Mouse (Mus musculus) MEL (cell line): ENCODE results near the gene Ripor1. TPM values are rescaled to one million over a fixed set of nuclear protein-coding genes. Genes with fewer than 3 reads are reported as not detected.

ENCODE experiments used
- DNase-seq: peaks from one replicate; pipeline ENCODE4 v3.0.0; 2011; ENCODE audit warnings: low read depth, low spot score
- H3K27ac ChIP-seq: 2 replicates; pipeline ENCODE4 v1.5.1; 2012; ENCODE audit warnings: low read depth, mild to moderate bottlenecking, control low read depth, low read length, moderate library complexity; ENCODE audit not compliant: control insufficient read depth
- H3K27me3 ChIP-seq, 2 experiments: fragments of 150-350 bp in 1 of 2; sonication (generic) in 1 of 2; 2 replicates each; pipeline ENCODE4 v1.6.1; 2012; ENCODE audit warnings: low read length in 2 of 2, mild to moderate bottlenecking in 2 of 2, improper control_type of control experiment in 1 of 2, moderate library complexity in 1 of 2; ENCODE audit not compliant: insufficient read depth in 2 of 2, control insufficient read depth in 1 of 2
- H3K36me3 ChIP-seq, 2 experiments: 2 replicates each; pipeline ENCODE4 v1.6.1; 2012 to 2014; ENCODE audit warnings: low read length in 2 of 2, improper control_type of control experiment in 1 of 2, inconsistent platforms in 1 of 2, mild to moderate bottlenecking in 1 of 2; ENCODE audit not compliant: insufficient read depth in 2 of 2, control insufficient read depth in 1 of 2
- H3K4me1 ChIP-seq, 2 experiments: fragments of 150-350 bp in 1 of 2; sonication (generic) in 1 of 2; 2 replicates each; pipeline ENCODE4 v1.6.1; 2012; ENCODE audit warnings: low read length in 2 of 2, improper control_type of control experiment in 1 of 2, mild to moderate bottlenecking in 1 of 2; ENCODE audit not compliant: insufficient read depth in 2 of 2, control insufficient read depth in 1 of 2
- H3K4me3 ChIP-seq, 2 experiments: fragments of 150-350 bp in 1 of 2; sonication (generic) in 1 of 2; 2 replicates each; pipeline ENCODE4 v1.5.1; 2012; ENCODE audit warnings: low read depth in 2 of 2, low read length in 2 of 2, mild to moderate bottlenecking in 2 of 2, moderate library complexity in 2 of 2, control low read depth in 1 of 2, improper control_type of control experiment in 1 of 2; ENCODE audit not compliant: control insufficient read depth in 1 of 2, insufficient read depth in 1 of 2
- H3K79me2 ChIP-seq: 2 replicates; pipeline ENCODE4 v1.6.1; 2012; ENCODE audit warnings: mild to moderate bottlenecking, low read length, moderate library complexity; ENCODE audit not compliant: control insufficient read depth, poor library complexity, insufficient read depth
- H3K9ac ChIP-seq: 2 replicates; pipeline ENCODE4 v1.6.1; 2012; ENCODE audit warnings: low read depth, mild to moderate bottlenecking, control low read depth, low read length, moderate library complexity; ENCODE audit not compliant: control insufficient read depth, poor library complexity, severe bottlenecking
- H3K9me3 ChIP-seq: fragments of 150-350 bp; sonication (generic); replicated peaks from 2 replicates; pipeline ENCODE4 v1.6.1; 2012; ENCODE audit warnings: mild to moderate bottlenecking, low read length, improper control_type of control experiment, moderate library complexity; ENCODE audit not compliant: insufficient read depth
- CHD1 ChIP-seq: IDR thresholded peaks from 2 replicates; pipeline ENCODE4 v1.6.1; 2012; ENCODE audit warnings: low read depth, mild to moderate bottlenecking, inconsistent platforms, low read length, improper control_type of control experiment
- CHD2 ChIP-seq: IDR thresholded peaks from 2 replicates; pipeline ENCODE4 v1.6.1; 2011; ENCODE audit warnings: low read length, improper control_type of control experiment
- ELF1 ChIP-seq: IDR thresholded peaks from 2 replicates; pipeline ENCODE4 v1.6.1; 2014; ENCODE audit warnings: low read depth, mild to moderate bottlenecking, inconsistent platforms, low read length, improper control_type of control experiment, moderate library complexity
- EP300 ChIP-seq, 2 experiments: IDR thresholded peaks; 2 replicates each; pipeline ENCODE4 v1.6.1; 2011; ENCODE audit warnings: improper control_type of control experiment in 2 of 2, low read length in 2 of 2, low read depth in 1 of 2, mild to moderate bottlenecking in 1 of 2
- ETS1 ChIP-seq: IDR thresholded peaks from 2 replicates; pipeline ENCODE4 v1.6.1; 2012; ENCODE audit warnings: low read depth, mild to moderate bottlenecking, inconsistent platforms, low read length, improper control_type of control experiment, moderate library complexity
- GATA1 ChIP-seq: IDR thresholded peaks from 2 replicates; pipeline ENCODE4 v1.6.1; 2011; ENCODE audit warnings: low read depth, low read length, improper control_type of control experiment
- NELFE ChIP-seq: IDR thresholded peaks from 2 replicates; pipeline ENCODE4 v1.6.1; 2011; ENCODE audit warnings: low read depth, low read length, improper control_type of control experiment
- NRF1 ChIP-seq: IDR thresholded peaks from 2 replicates; pipeline ENCODE4 v1.6.1; 2014; ENCODE audit warnings: low read depth, mild to moderate bottlenecking, inconsistent platforms, low read length, improper control_type of control experiment, moderate library complexity; ENCODE audit not compliant: poor library complexity, insufficient read depth, severe bottlenecking
- POLR2A ChIP-seq, 2 experiments: IDR thresholded peaks; 2 replicates each; pipeline ENCODE4 v1.6.1; 2011 to 2012; ENCODE audit warnings: low read length in 2 of 2, mild to moderate bottlenecking in 2 of 2, control low read depth in 1 of 2, improper control_type of control experiment in 1 of 2, low read depth in 1 of 2, moderate library complexity in 1 of 2; ENCODE audit not compliant: control insufficient read depth in 1 of 2, insufficient read depth in 1 of 2, poor library complexity in 1 of 2
- UBTF ChIP-seq: IDR thresholded peaks from 2 replicates; pipeline ENCODE4 v1.6.1; 2012; ENCODE audit warnings: low read depth, mild to moderate bottlenecking, inconsistent platforms, low read length, improper control_type of control experiment, moderate library complexity, borderline replicate concordance; ENCODE audit not compliant: insufficient read depth
- polyA plus RNA-seq, 2 experiments: library from polyadenylated mRNA; stranded (reverse) in 1 of 2; unstranded in 1 of 2; fragments of >175 nt in 1 of 2; fragments of >200 nt in 1 of 2; gene quantifications; 2 replicates each; pipeline versions ENCODE4 v1.2.1 to v1.2.4; 2012; ENCODE audit warnings: low replicate concordance in 2 of 2, low read depth in 1 of 2; ENCODE audit not compliant: insufficient read length in 2 of 2, insufficient read depth in 1 of 2, missing spikeins in 1 of 2
- total RNA-seq: library from RNA; depleted of rRNA; stranded (reverse); fragments of 300-350 nt; gene quantifications from 2 replicates; pipeline ENCODE4 v1.2.3, GENCODE M21; 2012

The Ripor1 gene
- total and polyA plus RNA-seq, 3 experiments = 16.6 to 120 TPM; not detected in 1

GRCm38 (mm10) chr8:105565952-105566702 is 38.9 kb upstream of the Ripor1 start, which contains the start of gene Atp6v0d1 (continued):
- TF ChIP-seq UBTF = no peak

GRCm38 (mm10) chr8:105566703-105567595 is 38.1 kb upstream of the Ripor1 start:
- Histone ChIP-seq H3K9ac (peak overlapping the region; percentile 87), H3K4me3 (peak overlapping the region; percentile 75 to 83), H3K4me1 (peaks cover 7 to 9% of the 10 kb centered on the region in 2 experiments; a peak in 3 of 4 replicates), H3K9me3 (no peaks in the 10 kb centered on the region), H3K79me2 (peaks cover 15% of the 10 kb centered on the region), H3K27me3 (no peaks in the 10 kb centered on the region), H3K36me3 (peaks cover 0 to 5% of the 10 kb centered on the region in 2 experiments; a peak in 2 of 4 replicates), H3K27ac (peak overlapping the region; percentile 88)
- DNase-seq = peak; percentile 77
- TF ChIP-seq CHD2 = no peak
- peak; percentile 76 for TF ChIP-seq ELF1
- TF ChIP-seq CHD1 = 0 out of 2 replicates have a peak, but pooled peaks have one; percentile 11
- TF ChIP-seq ETS1 = peak; percentile 0; the same call in 1 of the 2 replicates
- TF ChIP-seq NELFE = no peak
- peak; percentile 60 for TF ChIP-seq GATA1
- TF ChIP-seq POLR2A (IDR thresholded peaks at IDR 0.05; ENCODE audit: control insufficient read depth in 1 of 2, insufficient read depth in 1 of 2, low read depth in 1 of 2, low read length in 2 of 2, poor library complexity in 1 of 2) = 0 out of 4 replicates have a peak, but pooled peaks of 1 of the 2 experiments have one; percentile 3
- 0 out of 4 replicates have a peak, but pooled peaks of 1 of the 2 experiments have one; percentile 11 for TF ChIP-seq EP300 (IDR thresholded peaks at IDR 0.05; ENCODE audit: low read depth in 1 of 2, low read length in 2 of 2)
- no peak for TF ChIP-seq NRF1

GRCm38 (mm10) chr8:105571810-105572209 is 33.2 kb upstream of the Ripor1 start:
- H3K9ac ChIP-seq = no peak overlapping the region
- no peak overlapping the region for H3K4me3 ChIP-seq
- H3K4me1 ChIP-seq = peaks cover 3 to 12% of the 10 kb centered on the region in 2 experiments; a peak in 3 of 4 replicates
- H3K9me3 ChIP-seq = no peaks in the 10 kb centered on the region
- no peak for TF ChIP-seq NELFE
- H3K36me3 ChIP-seq = peaks cover 0 to 7% of the 10 kb centered on the region in 2 experiments; a peak in 2 of 4 replicates
- DNase-seq = no peak
- no peaks in the 10 kb centered on the region for H3K27me3 ChIP-seq
- H3K27ac ChIP-seq = no peak overlapping the region
- H3K79me2 ChIP-seq = peaks cover 1% of the 10 kb centered on the region; the same call in 1 of the 2 replicates
